Mouse (Mus musculus): ENCODE results near the gene Mrtfb.
A peak's percentile ranks its signal among the peaks of the same experiment; 100 is the strongest.

Gene Mrtfb

DNA sequence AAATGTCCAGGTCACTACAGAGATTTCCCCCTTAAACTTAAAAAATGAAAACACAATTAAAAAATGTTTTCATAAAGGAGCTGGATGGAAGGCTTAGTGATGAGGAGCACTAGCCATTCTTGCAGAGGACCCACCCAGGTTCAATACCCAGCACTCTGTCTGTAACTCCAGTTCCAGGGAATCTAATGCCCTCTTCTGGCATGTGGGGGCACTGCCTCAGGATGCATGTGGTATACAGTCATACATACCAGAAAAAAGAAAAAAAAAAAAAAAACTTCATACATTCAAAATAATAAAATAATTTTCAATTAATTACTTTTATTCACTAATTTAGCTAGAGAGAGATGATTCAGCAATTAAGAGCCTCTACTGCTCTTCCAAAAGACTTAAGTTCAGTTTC is 95.0 kb downstream of the Mrtfb start:
- DNase-seq (ENCODE audit: low spot score) = no peak

DNA sequence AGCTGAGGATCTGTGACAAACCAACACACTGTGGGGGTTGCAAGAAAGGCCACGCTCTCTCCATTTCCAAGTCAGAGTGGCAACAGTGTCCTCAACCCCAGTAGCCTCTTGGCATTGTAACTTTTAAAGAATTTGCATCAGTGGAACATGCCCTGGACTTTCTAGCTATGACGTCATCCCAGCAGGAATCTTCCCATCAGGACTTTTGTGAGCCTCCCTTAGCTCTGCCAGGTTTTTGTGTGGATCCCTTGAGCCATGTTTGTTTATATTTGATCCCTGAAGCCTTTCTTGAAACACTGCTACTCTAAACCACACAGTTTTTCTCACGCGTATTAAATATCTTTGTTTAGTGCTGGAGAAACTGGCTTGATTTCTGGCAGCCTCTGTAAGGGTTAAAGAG is 97.6 kb downstream of the Mrtfb start:
- DNase-seq (ENCODE audit: low spot score) = no peak

GRCm38 (mm10) chr16:13354431-13354830 is 98.2 kb downstream of the Mrtfb start:
- DNase-seq (ENCODE audit: low spot score) = no peak

DNA sequence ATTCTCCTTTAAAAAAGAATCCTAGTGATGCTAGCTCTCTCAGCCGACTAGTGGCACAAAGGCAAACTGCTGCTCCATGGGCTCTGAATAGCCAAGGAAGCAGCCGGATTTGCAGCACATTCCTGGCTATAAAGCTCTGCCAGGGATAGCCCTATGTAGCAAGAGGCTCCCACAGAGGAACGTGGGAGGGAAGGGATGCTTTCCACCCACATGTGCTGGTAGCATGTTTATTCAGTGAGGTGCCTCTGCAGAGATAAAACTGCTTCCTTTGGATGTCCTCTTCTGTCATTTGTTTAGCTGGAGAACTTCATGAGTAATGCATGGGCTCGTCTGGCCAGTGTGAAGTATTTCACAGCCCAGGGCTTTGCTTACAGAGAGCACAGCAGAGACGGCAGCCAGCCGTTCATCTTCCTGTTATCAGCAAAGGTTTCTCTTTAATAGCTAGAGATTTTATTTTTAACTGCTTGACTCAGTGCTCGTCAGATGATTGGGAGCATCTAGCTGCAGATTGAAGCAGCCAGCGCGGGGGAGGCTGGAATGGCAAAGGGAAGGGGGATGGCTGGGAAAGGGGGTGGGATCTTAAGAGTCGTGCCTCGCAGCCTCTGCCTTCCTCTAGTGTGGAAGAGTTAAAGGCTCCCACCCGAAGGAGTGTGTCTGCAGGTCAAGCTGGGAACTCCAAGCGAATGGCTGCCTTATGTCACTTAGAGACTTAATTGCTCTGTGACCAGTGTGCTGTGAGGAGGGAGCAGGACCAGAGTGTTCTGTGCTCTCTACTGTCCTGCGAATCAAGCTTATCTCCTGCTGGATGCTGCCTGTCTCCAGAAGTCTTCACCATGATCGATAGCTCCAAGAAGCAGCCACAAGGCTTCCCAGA is 101.8 kb downstream of the Mrtfb start:
- DNase-seq (ENCODE audit: low spot score) = peak; percentile 76

- DNase-seq (ENCODE audit: low spot score) = no peak
These were observed 102.5 kb downstream of the Mrtfb start for GRCm38 (mm10) chr16:13358741-13359140.

GRCm38 (mm10) chr16:13359405-13359858 is 103.2 kb downstream of the Mrtfb start:
- no peak for DNase-seq (ENCODE audit: low spot score)

GRCm38 (mm10) chr16:13360208-13360607 is 103.9 kb downstream of the Mrtfb start:
- no peak for DNase-seq (ENCODE audit: low spot score)

DNA sequence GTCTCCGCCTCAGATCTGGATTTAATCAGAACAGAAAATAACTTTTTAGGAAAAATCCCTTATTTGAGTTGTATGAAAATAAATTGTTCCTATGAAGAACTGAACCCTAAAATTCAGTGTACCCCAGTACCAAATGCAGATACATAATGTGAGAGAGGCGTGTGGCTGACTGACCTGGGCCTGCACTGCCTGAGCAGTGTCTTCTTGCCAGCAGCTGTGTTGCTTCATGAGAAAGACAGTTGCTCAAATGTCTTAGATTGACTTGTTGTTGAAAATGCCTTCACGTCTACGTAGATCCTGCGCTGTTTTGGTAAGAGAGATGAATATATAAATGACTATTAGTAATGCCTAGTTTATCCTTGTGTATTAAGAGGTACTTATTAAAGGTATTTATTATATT is 104.6 kb downstream of the Mrtfb start:
- no peak for DNase-seq (ENCODE audit: low spot score)

GRCm38 (mm10) chr16:13363141-13363540 is 106.9 kb downstream of the Mrtfb start:
- DNase-seq (ENCODE audit: low spot score) = no peak

DNA sequence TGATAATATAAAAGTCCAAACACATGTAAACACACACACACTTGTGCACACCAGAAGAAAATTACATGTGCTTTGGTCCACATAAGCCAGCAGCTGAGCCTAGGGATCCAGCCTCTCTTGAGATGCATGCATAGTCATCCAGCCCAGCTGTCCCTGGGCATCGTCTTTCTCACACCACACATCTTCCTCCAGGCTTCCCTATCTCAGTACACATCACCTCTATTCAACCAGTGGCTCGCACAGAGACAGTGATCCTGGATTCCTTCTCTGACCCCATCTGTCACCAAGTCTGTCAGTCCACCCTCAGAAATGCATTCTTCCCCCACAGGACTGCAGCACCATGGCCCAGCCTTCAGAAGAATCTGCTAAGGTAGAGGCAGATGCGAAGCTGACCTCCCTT is 107.9 kb downstream of the Mrtfb start:
- DNase-seq (ENCODE audit: low spot score) = no peak

DNA sequence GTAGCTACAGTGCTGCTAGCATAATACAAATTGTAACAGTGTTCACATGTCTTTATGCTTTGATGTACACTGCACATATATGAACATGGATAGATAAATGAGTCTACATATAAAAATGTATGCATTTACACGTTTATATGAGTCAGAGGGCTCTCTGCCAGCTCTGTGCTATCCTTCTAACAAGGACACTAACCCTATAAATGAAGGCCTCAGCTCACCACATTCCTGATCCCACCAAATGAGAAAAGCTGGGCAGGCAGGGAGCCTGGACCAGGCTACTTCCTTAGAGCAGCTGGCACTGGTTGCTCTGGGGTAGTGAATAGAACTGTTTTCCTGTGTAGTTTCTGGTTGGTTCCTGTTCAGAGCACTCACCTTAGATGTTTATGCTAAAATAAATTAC is 110.0 kb downstream of the Mrtfb start:
- no peak for DNase-seq (ENCODE audit: low spot score)

- no peak for DNase-seq (ENCODE audit: low spot score)
These were observed 110.7 kb downstream of the Mrtfb start for GRCm38 (mm10) chr16:13366802-13367465.

- no peak for DNase-seq (ENCODE audit: low spot score)
These were observed 111.2 kb downstream of the Mrtfb start for GRCm38 (mm10) chr16:13367466-13367856.

- no peak for DNase-seq (ENCODE audit: low spot score)
These were observed 112.4 kb downstream of the Mrtfb start for GRCm38 (mm10) chr16:13368645-13369044.

DNA sequence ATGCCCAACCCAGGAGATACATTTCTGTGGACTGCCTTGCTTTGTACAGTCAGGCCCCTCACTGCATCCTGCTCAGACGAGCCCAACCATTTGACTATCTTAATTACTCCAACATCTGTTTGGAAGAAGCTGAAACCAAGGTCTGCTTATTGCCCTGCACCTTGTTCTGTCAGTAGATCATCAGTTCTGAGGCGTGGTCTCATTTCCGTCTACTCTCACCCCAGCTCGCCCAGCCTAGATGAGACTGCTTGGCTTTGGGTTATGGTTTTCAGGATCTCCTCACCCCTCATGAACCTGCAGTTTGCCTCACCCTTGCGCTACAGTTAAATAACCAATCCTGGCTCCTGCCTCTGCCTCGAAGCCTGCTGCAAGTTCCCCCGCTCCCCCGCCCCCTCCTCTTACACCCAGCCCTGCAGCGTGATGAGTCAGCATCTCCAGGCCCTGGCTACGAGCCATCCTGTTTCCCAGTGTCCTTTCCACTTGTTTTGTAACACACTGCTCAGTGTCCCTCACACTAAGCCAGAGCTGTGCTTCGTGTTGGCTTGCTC is 115.5 kb downstream of the Mrtfb start:
- peak; percentile 61 for DNase-seq (ENCODE audit: low spot score)

DNA sequence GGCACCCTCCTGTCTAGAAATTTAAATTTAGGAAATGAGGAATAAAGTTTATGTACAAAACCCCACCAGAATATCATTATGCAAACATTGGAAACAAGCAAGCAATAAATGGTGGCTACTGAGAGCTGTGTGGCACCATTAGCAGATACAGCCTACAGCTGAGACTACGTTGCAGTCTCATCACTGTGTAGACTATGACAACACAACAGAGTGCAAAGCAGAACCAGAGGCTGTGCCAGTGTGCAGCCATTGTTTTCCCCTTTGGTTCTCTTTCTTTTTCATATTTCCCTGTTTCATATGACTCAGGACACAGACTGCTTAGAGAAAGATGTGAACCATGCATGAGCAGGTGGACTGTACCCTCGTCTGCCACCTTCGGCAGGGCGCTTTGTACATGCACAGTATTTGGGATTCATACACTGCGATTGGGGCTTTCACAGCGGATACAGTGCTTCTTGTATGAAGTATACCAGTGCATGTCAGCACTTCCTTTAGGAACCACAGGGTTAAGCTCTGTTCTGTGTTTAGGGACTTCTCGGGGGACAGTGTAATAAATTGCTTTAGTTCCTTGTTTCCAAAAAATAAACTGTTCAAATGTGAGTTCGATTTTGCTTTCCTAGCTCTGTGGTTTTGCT is 116.7 kb downstream of the Mrtfb start:
- DNase-seq (ENCODE audit: low spot score) = no peak

DNA sequence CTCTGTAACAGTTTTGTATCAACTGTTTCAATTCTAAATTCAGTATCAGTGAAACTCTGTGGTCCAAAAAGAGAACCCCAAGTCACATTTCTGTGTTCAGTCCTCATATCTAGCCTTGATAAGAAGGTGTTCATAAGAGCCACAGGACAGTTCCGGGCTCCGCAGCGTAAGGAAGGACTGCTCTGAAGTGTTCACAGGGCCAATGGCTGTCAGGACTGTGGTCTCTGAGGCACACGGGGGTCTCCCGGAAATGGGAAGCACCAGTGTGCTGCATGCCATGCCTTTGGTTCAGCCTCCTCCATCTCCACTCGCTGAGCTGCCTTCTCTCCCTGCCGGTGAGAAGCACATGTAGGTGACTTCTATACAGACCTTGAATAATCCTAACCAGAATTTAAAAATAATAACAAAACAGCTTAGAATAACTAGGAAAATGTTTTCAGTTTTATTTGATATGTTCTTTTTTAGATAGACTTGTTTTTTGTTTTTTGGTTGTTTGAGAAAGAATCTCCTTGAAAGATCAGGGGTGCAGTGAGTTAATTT is 120.7 kb downstream of the Mrtfb start:
- no peak for DNase-seq (ENCODE audit: low spot score)

GRCm38 (mm10) chr16:13378157-13378556 is 121.9 kb downstream of the Mrtfb start:
- DNase-seq (ENCODE audit: low spot score) = no peak

- no peak for DNase-seq (ENCODE audit: low spot score)
These were observed 123.6 kb downstream of the Mrtfb start for GRCm38 (mm10) chr16:13379865-13380264.

GRCm38 (mm10) chr16:13381771-13382170 is 125.5 kb downstream of the Mrtfb start:
- no peak for DNase-seq (ENCODE audit: low spot score)

GRCm38 (mm10) chr16:13387306-13387705 is 131.0 kb downstream of the Mrtfb start:
- DNase-seq (ENCODE audit: low spot score) = no peak

DNA sequence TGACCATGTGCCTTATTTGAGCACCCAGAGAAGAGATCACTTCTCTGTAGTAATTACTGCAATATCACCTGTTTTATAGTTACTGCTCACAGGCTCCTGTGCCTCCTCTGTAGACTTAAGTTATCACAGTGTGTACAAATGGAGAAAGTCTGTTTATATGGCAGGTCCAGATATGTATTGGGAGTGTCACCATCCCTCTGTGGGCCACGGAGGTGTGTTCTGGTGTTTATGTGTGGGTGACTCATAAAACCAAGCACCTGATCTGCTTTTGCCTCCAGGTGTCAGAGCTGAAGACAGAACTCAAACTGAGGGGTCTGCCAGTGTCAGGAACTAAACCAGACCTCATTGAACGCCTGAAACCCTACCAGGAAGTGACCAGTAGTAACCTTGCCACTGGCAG is 144.1 kb downstream of the Mrtfb start:
- no peak for DNase-seq (ENCODE audit: low spot score)

Measured in retina, embryonic 14.5 days (tissue).